Mouse (Mus musculus) kidney, postnatal 0 days (tissue): Measurements from ENCODE around the gene Myof. TPM values are rescaled to one million over a fixed set of nuclear protein-coding genes. Genes with fewer than 3 reads are reported as not detected.
A peak's percentile ranks its signal among the peaks of the same experiment; 100 is the strongest.

Experiments used
- ATAC-seq: fragments of 200-750 bp; cut with Nextera tagmentation; replicated peaks from 2 replicates; pipeline ENCODE4 v1.8.0; 2017; ENCODE audit warnings: low read depth, moderate number of reproducible peaks, moderate TSS enrichment, moderate library complexity; ENCODE audit not compliant: low FRiP score
- DNase-seq: peaks from one replicate; pipeline ENCODE4 v3.0.0-alpha.2; 2016; ENCODE audit warnings: low spot score
- H3K27ac ChIP-seq: fragments of 300-500 bp; sonication (generic); 2 replicates; pipeline ENCODE4 v1.5.1; 2014; ENCODE audit warnings: mild to moderate bottlenecking
- H3K27me3 ChIP-seq: fragments of 300-500 bp; sonication (generic); 2 replicates; pipeline ENCODE4 v1.6.1; 2014; ENCODE audit warnings: low read length, mixed read lengths; ENCODE audit not compliant: insufficient read depth
- H3K36me3 ChIP-seq: fragments of 300-500 bp; sonication (generic); 2 replicates; pipeline ENCODE4 v1.6.1; 2014; ENCODE audit warnings: low read length, mixed read lengths; ENCODE audit not compliant: insufficient read depth
- H3K4me1 ChIP-seq: fragments of 300-500 bp; sonication (generic); replicated peaks from 2 replicates; pipeline ENCODE4 v1.6.1; 2014; ENCODE audit warnings: antibody characterized with exemption, low read length, mixed read lengths; ENCODE audit not compliant: insufficient read depth
- H3K4me2 ChIP-seq: fragments of 300-500 bp; sonication (generic); 2 replicates; pipeline ENCODE4 v1.6.1; 2014; ENCODE audit warnings: mild to moderate bottlenecking, low read length, moderate library complexity, mixed read lengths
- H3K4me3 ChIP-seq: fragments of 300-500 bp; sonication (generic); replicated peaks from 2 replicates; pipeline ENCODE4 v1.5.1; 2014; ENCODE audit warnings: low read depth, low read length
- H3K9ac ChIP-seq: fragments of 300-500 bp; sonication (generic); 2 replicates; pipeline ENCODE4 v1.6.1; 2014; ENCODE audit warnings: low read depth, low read length
- H3K9me3 ChIP-seq: fragments of 300-500 bp; sonication (generic); replicated peaks from 2 replicates; pipeline ENCODE4 v1.6.1; 2016; ENCODE audit warnings: low read length, inconsistent platforms, mixed read lengths
- CTCF ChIP-seq: IDR thresholded peaks from 2 replicates; pipeline ENCODE4 v1.5.1; 2016; ENCODE audit warnings: antibody characterized with exemption, low read depth, mild to moderate bottlenecking, moderate library complexity
- WGBS: fragments of 180-500 bp; shearing (Covaris S2); extraction: QIAGEN DNeasy Blood & Tissue Kit; methylation state at CpG from one replicate; pipeline ENCODE4 v1.1.7; 2014; 5-methylcytosine and 5-hydroxymethylcytosine counted together
- polyA plus RNA-seq: library from polyadenylated mRNA; unstranded; fragments of >200 nt; fragmentation: Nextera tagmentation; extraction: Ambion mirVana; gene quantifications from 2 replicates; pipeline ENCODE4 v1.2.1, GENCODE M21; 2015

The Myof gene
- polyA plus RNA-seq, 1 experiment from 2014 or later = 28.0 TPM

DNA sequence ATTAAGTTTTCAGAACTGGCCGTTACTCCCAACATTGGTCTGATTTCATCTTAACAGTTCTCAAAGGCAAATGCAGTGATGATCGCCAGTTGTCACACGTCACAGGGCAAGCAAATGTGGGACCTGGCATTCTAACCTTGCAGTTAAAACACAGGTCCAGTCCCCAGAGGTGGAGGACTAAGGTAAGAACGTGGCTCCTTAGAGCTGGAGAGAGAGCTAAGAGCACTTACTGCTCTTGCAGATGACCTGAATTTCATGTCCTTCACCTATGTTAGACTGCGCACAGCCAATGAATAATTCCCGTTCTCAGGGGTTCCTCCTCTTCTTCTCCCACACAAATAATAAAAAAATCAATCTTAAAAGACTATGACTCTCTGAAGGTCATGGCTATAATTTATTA, 16.0 kb downstream of the Myof start:
- Histone ChIP-seq H3K9ac (no peak overlapping the region), H3K27ac (peak overlapping the region; percentile 94), H3K36me3 (no peaks in the 10 kb centered on the region), H3K4me2 (no peak overlapping the region), H3K4me1 (peaks cover 47% of the 10 kb centered on the region), H3K9me3 (no peaks in the 10 kb centered on the region), H3K27me3 (no peaks in the 10 kb centered on the region), H3K4me3 (no peak overlapping the region)
- WGBS = 66% methylated on average over 6 of the region's 6 CpGs
- TF ChIP-seq CTCF = no peak
- DNase-seq (no peak), ATAC-seq (no peak)

DNA sequence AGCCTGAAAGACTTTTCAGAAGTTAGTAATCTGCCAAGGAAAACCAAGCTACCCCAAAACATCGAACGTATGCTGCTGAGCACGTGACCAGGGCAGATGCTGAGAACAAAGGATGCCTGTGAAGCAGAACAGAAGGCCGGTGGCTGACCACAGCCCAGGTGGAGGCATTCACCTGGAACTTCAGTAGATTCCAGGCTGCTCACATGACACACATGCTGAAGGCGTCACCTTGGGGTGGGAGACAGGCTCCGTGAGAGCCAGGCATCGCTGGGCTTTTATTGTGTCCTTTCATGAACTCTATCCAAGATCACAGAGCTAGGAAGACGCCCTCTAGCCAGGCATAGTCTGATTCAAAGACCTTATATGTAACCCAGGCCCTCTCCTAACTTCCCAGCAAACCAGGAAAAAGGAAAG, 17.2 kb downstream of the Myof start:
- no peaks in the 10 kb centered on the region for H3K27me3 ChIP-seq
- no peaks in the 10 kb centered on the region for H3K9me3 ChIP-seq
- DNase-seq = peak; percentile 61
- ATAC-seq = peak; percentile 57
- H3K27ac ChIP-seq = peak overlapping the region; percentile 94
- H3K36me3 ChIP-seq = no peaks in the 10 kb centered on the region
- WGBS = 37% methylated on average over 8 of the region's 8 CpGs
- TF ChIP-seq CTCF = no peak
- H3K4me2 ChIP-seq = no peak overlapping the region
- no peak overlapping the region for H3K4me3 ChIP-seq
- H3K4me1 ChIP-seq = peaks cover 47% of the 10 kb centered on the region
- H3K9ac ChIP-seq = no peak overlapping the region

DNA sequence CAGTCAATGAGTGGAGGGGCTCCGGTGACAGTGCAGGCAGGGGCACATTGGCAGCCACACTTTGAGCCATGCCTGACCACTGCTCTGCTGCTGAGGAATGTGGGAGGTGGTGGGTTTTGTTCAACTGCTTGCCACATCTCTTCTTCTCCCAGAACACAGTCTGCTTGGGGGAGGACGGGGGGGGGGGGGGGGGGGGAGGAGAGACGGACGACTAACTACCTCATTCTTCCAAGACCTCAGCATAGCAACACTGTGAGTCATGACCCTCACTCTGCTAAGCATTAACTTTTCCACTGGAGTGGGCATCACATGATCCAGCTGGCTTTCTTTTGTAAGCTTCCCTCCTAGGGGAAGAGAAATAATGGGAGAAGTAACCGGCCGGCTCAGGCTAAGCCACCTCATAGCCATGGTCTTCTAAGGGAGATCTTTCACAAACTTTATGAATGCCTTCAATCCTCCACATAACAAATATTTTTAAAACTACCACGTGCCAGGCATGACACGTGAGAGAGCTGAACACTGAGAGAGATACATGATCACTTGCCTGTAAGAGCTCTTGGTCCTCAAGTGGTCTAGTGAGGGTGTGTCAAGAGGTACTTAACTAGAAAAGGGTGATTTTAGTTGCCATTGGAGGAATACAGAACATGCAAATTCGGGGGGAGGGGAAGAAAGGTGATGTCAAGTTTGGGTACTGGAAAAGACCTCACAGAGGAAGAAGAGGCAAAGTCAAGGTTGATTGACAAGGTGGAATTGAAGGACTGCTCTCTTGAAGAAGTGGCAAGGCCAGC, 17.9 kb downstream of the Myof start:
- TF ChIP-seq CTCF = no peak
- ATAC-seq = peak; percentile 79
- 36% methylated on average over 8 of the region's 9 CpGs for WGBS
- DNase-seq = peak; percentile 85
- Histone ChIP-seq H3K27me3 (no peaks in the 10 kb centered on the region), H3K9ac (no peak overlapping the region), H3K36me3 (no peaks in the 10 kb centered on the region), H3K4me2 (no peak overlapping the region), H3K4me1 (peaks cover 46% of the 10 kb centered on the region), H3K4me3 (no peak overlapping the region), H3K9me3 (no peaks in the 10 kb centered on the region), H3K27ac (peak overlapping the region; percentile 94)

- no peaks in the 10 kb centered on the region for H3K27me3 ChIP-seq
- no peaks in the 10 kb centered on the region for H3K36me3 ChIP-seq
- peaks cover 30% of the 10 kb centered on the region for H3K4me1 ChIP-seq
- H3K9ac ChIP-seq = no peak overlapping the region
- H3K9me3 ChIP-seq = no peaks in the 10 kb centered on the region
- no peak overlapping the region for H3K4me3 ChIP-seq
- no peak overlapping the region for H3K27ac ChIP-seq
- WGBS = 61% methylated on average over 4 of the region's 4 CpGs
- DNase-seq (no peak), ATAC-seq (no peak)
- TF ChIP-seq CTCF = no peak
- no peak overlapping the region for H3K4me2 ChIP-seq
Measured at GRCm38 (mm10) chr19:38023603-38024002, 19.8 kb downstream of the Myof start.

DNA sequence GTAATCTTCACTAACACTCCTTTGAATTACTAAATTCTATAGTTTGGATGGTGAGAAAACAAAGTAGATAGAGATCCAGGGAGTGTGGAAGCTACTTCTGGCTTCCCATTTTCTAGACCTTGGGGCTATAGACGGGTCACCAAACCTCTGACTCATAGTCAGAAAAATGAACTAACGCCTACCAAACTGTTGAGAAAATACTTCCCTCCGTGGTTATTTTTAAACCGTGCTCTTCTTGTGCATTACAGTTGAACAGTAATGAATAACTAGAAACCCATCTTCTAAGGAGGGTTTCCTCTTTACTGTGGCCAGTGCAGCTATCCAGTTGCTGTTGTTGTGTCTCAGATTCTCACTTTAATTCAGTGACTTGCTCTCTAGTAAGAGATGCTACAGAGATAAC, 20.7 kb downstream of the Myof start:
- H3K4me3 ChIP-seq = no peak overlapping the region
- 48% methylated on average over 4 of the region's 4 CpGs for WGBS
- no peak for ATAC-seq

DNA sequence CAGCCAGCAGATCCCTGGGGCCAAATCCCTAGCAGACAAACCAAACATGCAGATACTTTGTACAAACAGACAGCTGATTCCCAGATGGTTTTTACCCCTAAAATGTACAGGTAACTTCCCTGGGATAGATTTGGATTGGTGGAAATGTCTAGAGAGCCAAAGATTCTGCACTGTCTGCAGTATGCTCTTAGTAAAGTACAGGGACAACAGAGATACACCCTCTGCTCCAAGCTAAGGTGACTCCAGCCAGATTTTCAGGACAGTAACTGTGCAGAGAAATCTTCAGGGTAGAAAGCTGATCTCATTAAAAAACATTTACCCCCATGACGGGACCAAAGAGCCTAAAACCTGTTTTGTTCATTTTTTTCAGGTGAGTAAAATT, 27.5 kb downstream of the Myof start:
- 57% methylated on average over 1 of the region's 1 CpGs for WGBS
- no peaks in the 10 kb centered on the region for H3K9me3 ChIP-seq
- DNase-seq (no peak), ATAC-seq (peak; percentile 57; the same call in 1 of the 2 replicates)
- H3K4me2 ChIP-seq = no peak overlapping the region
- H3K9ac ChIP-seq = no peak overlapping the region
- no peak overlapping the region for H3K4me3 ChIP-seq
- no peaks in the 10 kb centered on the region for H3K36me3 ChIP-seq
- H3K4me1 ChIP-seq = no peaks in the 10 kb centered on the region
- TF ChIP-seq CTCF = no peak
- no peaks in the 10 kb centered on the region for H3K27me3 ChIP-seq
- H3K27ac ChIP-seq = peak overlapping the region; percentile 20

More for the DNA sequence above, 20.7 kb downstream of the Myof start:
- H3K4me2 ChIP-seq = no peak overlapping the region
- no peak overlapping the region for H3K27ac ChIP-seq
- H3K4me1 ChIP-seq = peaks cover 23% of the 10 kb centered on the region
- DNase-seq = no peak
- no peaks in the 10 kb centered on the region for H3K9me3 ChIP-seq
- H3K36me3 ChIP-seq = no peaks in the 10 kb centered on the region
- H3K9ac ChIP-seq = no peak overlapping the region
- no peak for TF ChIP-seq CTCF
- no peaks in the 10 kb centered on the region for H3K27me3 ChIP-seq
